Mouse (Mus musculus): ENCODE data around the gene Rps7.

DNA sequence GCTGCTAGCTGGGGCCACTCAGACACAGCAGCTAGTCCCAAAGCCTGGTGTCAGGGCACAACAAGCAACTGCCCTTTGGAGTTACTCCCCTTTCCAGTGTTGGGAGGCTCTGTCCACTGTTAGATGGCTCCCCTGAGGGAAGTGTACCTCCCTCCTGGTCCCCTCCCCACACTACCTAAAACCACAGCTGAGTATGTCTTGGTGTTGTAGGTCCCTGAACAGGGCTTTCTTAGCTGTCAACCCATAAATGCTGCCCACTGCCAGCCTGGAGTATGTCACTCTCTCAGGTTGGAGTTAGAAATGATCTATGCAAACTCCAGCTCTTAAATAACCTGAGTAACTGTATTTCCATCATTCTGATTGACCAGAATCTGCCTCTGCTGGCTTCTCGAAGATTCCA lies 13.1 kb downstream of the Rps7 start:
- no peak for TF ChIP-seq CTCF (IDR thresholded peaks at IDR 0.05 in 2 of 3, conservative IDR thresholded peaks at IDR 0.05 in 1 of 3; ENCODE audit: control insufficient read depth in 1 of 3, insufficient read depth in 1 of 3, low read depth in 2 of 3, low read length in 3 of 3, poor library complexity in 1 of 3, severe bottlenecking in 1 of 3)
- no peak for TF ChIP-seq ELF1 (IDR thresholded peaks at IDR 0.05; ENCODE audit: low read depth, low read length)
